Mouse (Mus musculus) testis, postnatal 10 days (tissue): ENCODE data around the gene B230104I21Rik.

Experiments used
- DNase-seq: peaks from one replicate; pipeline ENCODE4 v3.0.0; 2021; ENCODE audit warnings: low spot score

B230104I21Rik gene

DNA sequence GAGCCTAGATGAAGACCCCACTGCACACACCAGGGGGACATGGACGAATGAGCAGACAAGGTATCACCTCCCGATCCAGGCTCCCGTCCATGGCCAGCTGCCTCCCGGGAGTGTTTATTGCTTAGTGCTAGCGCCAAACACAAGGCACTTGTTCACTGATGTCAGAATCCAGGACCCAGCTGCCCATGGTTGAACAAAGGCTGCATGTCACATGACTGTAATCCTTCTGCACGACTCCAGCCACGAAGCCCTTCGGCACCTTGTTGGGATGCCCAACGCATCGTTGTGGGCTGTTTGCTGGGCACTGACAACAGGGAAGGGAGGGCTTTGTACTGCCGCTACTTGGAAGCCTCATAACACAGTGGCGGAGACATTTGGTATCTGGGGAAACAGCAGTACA is at the start of gene B230104I21Rik:
Gene B230104I21Rik, plus strand, starts transcription at position 367 of the 400 bp plus-strand sequence.
- no peak for DNase-seq

DNA sequence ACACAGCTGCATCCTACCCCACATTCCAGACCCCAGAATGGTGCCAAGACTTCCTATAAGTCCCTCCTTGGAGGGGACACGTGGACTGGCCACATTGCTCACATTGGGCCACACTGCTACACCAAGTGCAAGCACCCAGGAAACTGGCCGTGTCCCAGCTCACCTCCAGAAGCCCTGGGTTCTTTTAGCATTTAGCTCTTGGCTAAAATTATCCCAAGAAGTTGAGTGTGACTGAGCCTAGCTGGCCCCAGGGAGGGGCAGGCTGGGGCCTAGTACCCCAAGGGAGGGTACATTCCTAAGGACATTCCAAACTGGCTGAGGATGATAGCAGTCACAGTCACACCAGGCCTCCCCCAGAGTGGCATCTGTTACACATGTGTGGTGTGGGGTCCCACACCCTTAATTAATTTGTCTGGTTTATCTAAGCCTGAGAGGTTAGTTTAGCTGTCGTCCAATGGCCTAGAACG is 42.2 kb upstream of the B230104I21Rik start:
- DNase-seq = no peak

GRCm38 (mm10) chr4:154294262-154294731 is 41.6 kb upstream of the B230104I21Rik start:
- no peak for DNase-seq

DNA sequence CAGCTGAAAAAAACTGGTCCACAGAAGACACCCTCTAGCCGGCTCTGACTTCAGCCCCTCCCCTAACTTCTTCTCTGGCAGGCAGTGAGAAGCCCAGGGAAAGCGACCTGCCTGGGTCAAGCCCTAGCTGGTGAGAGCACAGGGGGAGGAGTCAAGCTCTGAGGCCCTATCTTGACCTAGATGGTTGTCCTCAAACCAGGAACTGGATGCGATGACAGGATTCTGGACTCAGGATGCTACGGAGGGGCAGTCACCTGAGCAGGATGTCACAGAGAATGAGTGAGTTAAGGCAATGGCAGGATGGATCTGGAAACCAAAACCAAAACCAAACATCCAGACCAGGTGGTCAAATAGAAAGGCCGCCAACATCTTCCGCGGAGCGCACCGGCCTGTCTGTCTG is 38.2 kb upstream of the B230104I21Rik start:
- no peak for DNase-seq

DNA sequence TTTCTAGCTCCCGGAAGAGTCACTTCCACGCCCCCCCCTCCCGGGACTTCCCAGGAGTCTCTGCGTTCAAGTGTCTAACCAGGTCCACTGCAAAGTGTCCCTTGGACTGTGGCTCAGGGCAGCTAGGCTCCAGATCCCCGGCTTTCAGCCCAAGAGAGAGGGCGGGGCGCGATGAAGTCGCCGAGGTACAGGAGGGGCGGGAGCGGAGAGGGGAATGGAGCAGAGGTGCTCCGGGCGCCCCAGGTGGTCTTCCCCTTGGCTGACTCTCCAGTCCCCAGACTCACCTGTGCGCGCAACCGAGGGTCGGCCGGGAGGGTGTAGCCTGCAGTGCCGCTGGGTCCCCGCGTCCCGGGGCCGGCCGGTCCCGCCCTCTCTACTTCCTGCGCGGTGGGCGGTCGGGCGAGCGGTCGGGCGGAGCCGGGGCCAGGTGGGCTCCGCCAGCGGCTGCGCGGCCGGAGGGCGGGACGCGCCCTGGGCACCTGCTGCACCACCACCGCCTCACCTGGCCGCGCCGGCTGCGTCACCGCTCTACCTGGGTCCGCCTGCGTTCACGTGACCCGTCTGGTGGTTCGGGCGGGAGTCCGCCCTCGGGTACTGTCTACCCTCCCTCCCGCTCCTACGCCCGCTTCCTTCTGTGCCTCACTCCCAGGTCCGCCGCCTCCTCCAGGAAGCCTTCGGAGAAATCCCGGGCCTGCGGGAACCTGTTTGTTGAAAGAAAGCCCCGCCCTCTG is 36.2 kb upstream of the B230104I21Rik start:
- no peak for DNase-seq

- no peak for DNase-seq
These were observed 34.5 kb upstream of the B230104I21Rik start, which contains the start of gene Arhgef16 for GRCm38 (mm10) chr4:154301466-154301881. Gene Arhgef16 (minus strand): TSS chr4:154301676.

DNA sequence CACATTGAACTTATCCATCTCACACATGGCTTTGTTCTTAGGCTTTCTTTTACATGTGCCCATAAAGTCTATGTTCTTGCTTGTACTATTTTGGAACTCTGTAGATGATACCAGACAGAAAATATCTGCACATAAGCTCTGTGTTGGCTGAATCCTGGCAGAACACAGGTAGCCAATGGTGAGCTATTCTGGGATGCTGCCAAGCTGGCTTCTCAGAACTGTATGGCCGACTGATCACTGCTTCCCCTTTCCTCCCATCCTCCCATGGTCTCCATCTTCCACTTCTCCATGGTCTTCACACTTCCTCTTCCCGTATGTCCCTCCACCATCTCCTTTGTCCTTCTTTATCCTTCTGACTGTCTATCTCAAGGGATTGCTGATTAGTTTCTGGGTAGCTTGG is 26.8 kb upstream of the B230104I21Rik start:
- no peak for DNase-seq

GRCm38 (mm10) chr4:154310576-154311262 is 25.2 kb upstream of the B230104I21Rik start:
- no peak for DNase-seq

GRCm38 (mm10) chr4:154312143-154312812 is 23.6 kb upstream of the B230104I21Rik start:
- DNase-seq = no peak

- no peak for DNase-seq
These were observed 22.8 kb upstream of the B230104I21Rik start for GRCm38 (mm10) chr4:154312935-154313621.

- DNase-seq = no peak
These were observed 22.3 kb upstream of the B230104I21Rik start for GRCm38 (mm10) chr4:154313622-154313967.

GRCm38 (mm10) chr4:154325410-154325809 is 10.5 kb upstream of the B230104I21Rik start:
- no peak for DNase-seq

DNA sequence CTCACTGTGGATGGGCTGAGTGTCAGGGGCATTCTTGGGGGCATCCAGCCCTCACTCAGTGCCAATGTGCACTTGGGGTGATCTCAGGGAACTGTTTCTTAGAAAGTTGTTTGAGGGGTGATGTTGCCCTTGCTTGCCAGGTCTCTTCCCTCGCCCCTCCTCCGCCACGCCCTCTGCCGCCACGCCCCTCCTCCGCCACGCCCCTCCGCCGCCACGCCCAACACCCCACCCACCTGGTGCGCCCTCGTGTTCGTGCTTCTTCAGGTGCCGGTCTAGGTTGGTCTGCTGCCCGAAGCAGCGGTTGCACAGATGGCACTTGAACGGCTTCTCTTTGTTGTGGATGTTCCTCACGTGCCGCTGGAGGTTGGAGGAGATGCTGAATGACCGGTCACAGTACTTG is 7.5 kb upstream of the B230104I21Rik start:
- peak; percentile 72 for DNase-seq

DNA sequence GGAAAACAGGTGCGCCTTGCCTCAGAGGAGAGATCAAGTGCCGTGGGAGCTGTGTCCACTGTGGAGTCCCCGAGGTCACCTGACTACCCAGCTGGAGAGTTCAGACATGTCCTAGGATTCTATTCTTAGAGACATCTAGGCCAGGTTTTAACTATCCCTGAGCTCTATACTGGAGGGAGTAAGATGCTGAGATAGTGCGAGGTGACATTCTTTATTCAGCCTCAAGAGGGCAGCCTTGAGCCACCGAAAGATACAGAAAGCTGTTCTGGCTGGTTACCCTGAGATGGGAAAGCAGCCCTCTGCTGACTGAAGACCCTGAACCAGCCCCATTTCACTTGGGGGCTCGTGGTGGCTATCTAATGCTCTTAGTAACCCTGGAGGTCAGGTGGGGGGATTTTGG is 7.1 kb upstream of the B230104I21Rik start:
- peak; percentile 73 for DNase-seq

- DNase-seq = no peak
These were observed 5.9 kb upstream of the B230104I21Rik start for GRCm38 (mm10) chr4:154330001-154330400.

DNA sequence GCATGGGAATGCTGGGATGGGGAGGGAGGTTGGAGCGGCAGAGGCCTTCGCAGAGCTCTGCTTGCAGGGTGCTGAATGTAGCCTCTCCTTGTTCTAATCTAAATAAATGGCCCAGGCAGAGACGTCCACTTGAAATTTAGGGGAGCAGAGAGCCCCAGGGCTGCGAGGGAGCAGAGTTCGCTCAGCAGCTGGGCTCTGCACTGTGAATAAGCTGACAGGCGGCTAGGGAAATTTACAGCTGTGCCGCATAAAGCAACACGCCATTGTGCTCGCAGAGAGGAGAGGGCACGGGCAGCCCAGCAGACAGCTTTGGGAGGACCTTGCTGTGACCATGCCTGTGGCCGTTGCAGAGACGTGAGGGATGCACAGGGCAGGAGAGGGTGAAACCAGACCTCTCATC is 4.7 kb upstream of the B230104I21Rik start:
- DNase-seq = no peak

DNA sequence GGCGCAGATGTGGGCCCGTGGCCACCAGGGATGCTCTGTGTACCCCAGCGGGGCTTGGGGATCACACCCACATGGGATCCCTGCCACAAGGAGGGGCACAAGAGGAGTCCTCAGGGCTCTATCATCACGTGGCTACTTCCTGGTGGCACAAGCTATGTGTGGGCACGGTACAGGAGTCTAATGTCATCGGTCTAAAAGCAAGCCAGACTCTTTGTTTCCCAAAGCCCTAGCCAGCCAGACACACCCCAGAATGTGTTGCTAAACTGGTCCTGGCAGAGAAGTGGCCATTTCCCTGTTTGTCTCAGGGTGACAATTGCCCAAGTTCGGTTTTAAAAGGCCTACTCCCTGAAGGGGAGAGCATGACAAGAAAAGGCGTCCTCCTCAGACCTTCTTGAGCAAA is 2.6 kb upstream of the B230104I21Rik start:
- no peak for DNase-seq

DNA sequence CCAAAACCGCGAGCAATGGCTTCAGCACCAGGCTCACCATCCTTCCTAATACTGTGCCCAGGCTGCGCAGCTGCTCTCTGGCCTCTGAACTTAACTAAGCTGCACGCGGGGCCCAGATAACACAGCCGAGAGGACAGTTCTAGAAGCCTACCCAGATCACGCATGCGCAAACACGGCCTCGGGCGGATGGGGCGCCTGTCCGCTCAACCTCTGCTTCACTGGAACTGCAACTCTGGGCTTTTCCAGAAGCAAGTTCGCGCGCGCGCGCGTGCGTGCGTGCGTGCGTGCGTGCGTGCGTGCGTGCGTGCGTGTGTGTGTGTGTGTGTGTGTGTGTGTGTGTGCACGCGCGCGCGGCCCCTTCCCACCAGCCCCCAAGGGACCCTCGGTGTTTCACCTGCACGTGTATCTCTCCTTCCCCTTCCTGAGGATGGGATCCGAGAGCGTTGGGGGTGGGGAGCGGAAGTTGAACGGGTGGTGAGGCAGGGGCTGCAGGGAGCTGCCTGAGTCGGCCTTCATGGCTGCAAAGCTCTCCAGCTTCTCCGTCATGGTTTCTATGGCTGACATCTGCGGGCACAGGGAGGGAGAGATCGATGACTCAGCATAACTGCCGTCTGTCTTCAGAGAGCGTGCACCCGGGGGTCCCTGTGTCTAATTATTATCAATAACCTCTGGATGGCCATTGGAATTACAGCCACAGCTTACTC is 1.1 kb upstream of the B230104I21Rik start:
- peak; percentile 61 for DNase-seq

GRCm38 (mm10) chr4:154336650-154337049 is 723 bp downstream of the B230104I21Rik start:
- DNase-seq = no peak

- DNase-seq = no peak
These were observed 11.0 kb downstream of the B230104I21Rik start for GRCm38 (mm10) chr4:154346731-154347522.
